Mouse (Mus musculus): ENCODE results near the gene Magea8.
"Not testable (repeated sequence)": the region's sequence is repeated elsewhere in the genome, so short reads cannot be mapped to it uniquely, and the experiment has no call there.

The Magea8 gene

GRCm38 (mm10) chrX:154995750-154996149 is at the start of gene Magea8:
Gene Magea8, minus strand, starts transcription at chrX:154995850.
- DNase-seq: not testable (repeated sequence)

- DNase-seq: not testable (repeated sequence)
Measured at GRCm38 (mm10) chrX:154949405-154949804, 46.2 kb downstream of the Magea8 start, which contains the start of gene Magea3. Gene Magea3, minus strand, starts transcription at chrX:154949505.

DNA sequence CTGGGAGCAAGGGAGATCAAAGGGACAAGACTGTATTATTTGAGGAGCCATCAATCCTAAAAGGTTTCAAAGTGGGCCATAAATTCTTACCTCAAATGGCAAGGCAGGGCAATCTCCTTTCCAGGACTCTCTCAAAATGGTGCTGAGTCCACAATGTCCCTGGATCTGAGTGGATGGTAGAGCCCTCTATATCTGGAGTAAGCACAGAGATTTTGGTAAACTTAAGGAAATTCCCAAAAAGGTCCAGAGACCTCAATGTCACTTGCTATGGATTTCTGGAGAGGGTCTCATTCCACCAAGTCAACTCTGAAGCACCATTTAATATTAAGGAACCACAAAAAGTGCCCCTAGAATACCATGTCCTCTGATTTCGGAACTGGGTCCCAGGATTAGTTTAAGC is 59.8 kb downstream of the Magea8 start, which contains the start of gene Magea6:
TSS of gene Magea6 (minus strand) at position 101 of the 400 bp plus-strand sequence.
- DNase-seq: not testable (repeated sequence)
